13 mouse cellular contexts compared by ENCODE assay signal in the genomic region with DNA sequence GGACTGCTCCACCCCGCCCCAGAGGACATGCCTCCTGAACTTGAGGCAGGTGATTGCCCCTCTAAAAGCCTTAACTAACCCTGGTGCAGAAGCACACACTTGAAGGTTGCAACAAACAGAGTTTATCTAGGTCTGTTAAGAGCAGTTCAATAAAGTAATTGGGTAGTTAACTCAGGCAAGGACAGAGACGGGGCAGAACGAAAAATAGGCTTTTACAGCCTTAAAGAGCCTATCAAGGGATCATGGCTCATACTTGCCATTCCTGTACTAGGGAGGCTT. TPM values are rescaled to one million over a fixed set of nuclear protein-coding genes. Genes with fewer than 3 reads are reported as not detected.
DNase-seq lines count a peak whose midpoint lies in the region; ATAC-seq and TF ChIP-seq lines count a peak whose summit lies in the region.
"Had no signal": no experiment of that assay in that cellular context is flagged by ENCODE, and none has a peak within 500 bp of the region (broad histone marks: within the 10 kb centered on the region; RNA-seq: fewer than 3 reads in every experiment).

No protein-coding gene starts in this region.

- H3K4me2 ChIP-seq in forebrain, postnatal 0 days (ENCODE audit: low read depth) = no peak overlapping the region
- H3K4me2 ChIP-seq in liver, embryonic 12.5 days = peak overlapping the region; percentile 99

- H3K4me1 ChIP-seq in forebrain, postnatal 0 days (ENCODE audit: insufficient read depth) = peaks cover 20% of the 10 kb centered on the region
- peaks cover 67% of the 10 kb centered on the region for H3K4me1 ChIP-seq in forebrain, embryonic 10.5 days
- peaks cover 5 to 21% of the 10 kb centered on the region in 2 experiments; a peak in 3 of 4 replicates for H3K4me1 ChIP-seq in MEL (ENCODE audit: control insufficient read depth in 1 of 2, insufficient read depth in 2 of 2, low read length in 2 of 2)
- peaks cover 62% of the 10 kb centered on the region for H3K4me1 ChIP-seq in liver, embryonic 12.5 days

- H3K79me2 ChIP-seq in MEL (ENCODE audit: control insufficient read depth, insufficient read depth, low read length, poor library complexity) = peaks cover 30% of the 10 kb centered on the region

- H3K4me3 ChIP-seq in forebrain, postnatal 0 days (ENCODE audit: low read depth, low read length) = no peak overlapping the region
- H3K4me3 ChIP-seq in forebrain, embryonic 10.5 days = no peak overlapping the region
- no peak overlapping the region for H3K4me3 ChIP-seq in layer of hippocampus, adult 2 months
- H3K4me3 ChIP-seq in MEL (ENCODE audit: control insufficient read depth in 1 of 2, insufficient read depth in 1 of 2, low read depth in 2 of 2, low read length in 2 of 2) = peak overlapping the region; percentile 56 to 67
- peak overlapping the region; percentile 55; the same call in 1 of the 2 replicates for H3K4me3 ChIP-seq in liver, embryonic 12.5 days

- no peak for TF ChIP-seq RAD21 in MEL (IDR thresholded peaks at IDR 0.05; ENCODE audit: low read depth, low read length)

- no peak for TF ChIP-seq EP300 in MEL (IDR thresholded peaks at IDR 0.05; ENCODE audit: low read depth in 1 of 2, low read length in 2 of 2)

- no peak for TF ChIP-seq CTCF in forebrain, postnatal 0 days (IDR thresholded peaks at IDR 0.05; ENCODE audit: low read depth)
- no peak for TF ChIP-seq CTCF in layer of hippocampus, adult 2 months (conservative IDR thresholded peaks at IDR 0.05)
- no peak for TF ChIP-seq CTCF in MEL (IDR thresholded peaks at IDR 0.05 in 2 of 3, conservative IDR thresholded peaks at IDR 0.05 in 1 of 3; ENCODE audit: control insufficient read depth in 1 of 3, insufficient read depth in 1 of 3, low read depth in 2 of 3, low read length in 3 of 3, poor library complexity in 1 of 3, severe bottlenecking in 1 of 3)

- no peak for TF ChIP-seq POLR2A in MEL (IDR thresholded peaks at IDR 0.05; ENCODE audit: control insufficient read depth in 1 of 2, insufficient read depth in 1 of 2, low read depth in 1 of 2, low read length in 2 of 2, poor library complexity in 1 of 2)

- WGBS in forebrain, postnatal 0 days = 80% methylated on average over 3 of the region's 3 CpGs
- WGBS in forebrain, embryonic 10.5 days = 86% methylated on average over 3 of the region's 3 CpGs
- WGBS in liver, embryonic 12.5 days (ENCODE audit: insufficient replicate concordance) = 63% methylated on average over 3 of the region's 3 CpGs

- no peaks in the 10 kb centered on the region for H3K27me3 ChIP-seq in forebrain, postnatal 0 days (ENCODE audit: insufficient read depth, low read length)
- no peaks in the 10 kb centered on the region for H3K27me3 ChIP-seq in forebrain, embryonic 10.5 days (ENCODE audit: poor library complexity, severe bottlenecking)
- no peaks in the 10 kb centered on the region for H3K27me3 ChIP-seq in MEL (ENCODE audit: control insufficient read depth in 1 of 2, insufficient read depth in 2 of 2, low read length in 2 of 2)
- no peaks in the 10 kb centered on the region for H3K27me3 ChIP-seq in liver, embryonic 12.5 days (replicated peaks)
- H3K27me3 ChIP-seq: forebrain, embryonic 12.5 days had no signal

- peaks cover 11% of the 10 kb centered on the region for H3K36me3 ChIP-seq in forebrain, postnatal 0 days (ENCODE audit: insufficient read depth)
- peaks cover 30% of the 10 kb centered on the region for H3K36me3 ChIP-seq in forebrain, embryonic 10.5 days (replicated peaks)
- peaks cover 0 to 15% of the 10 kb centered on the region in 2 experiments; a peak in 3 of 4 replicates for H3K36me3 ChIP-seq in MEL (ENCODE audit: control insufficient read depth in 1 of 2, insufficient read depth in 2 of 2, low read length in 2 of 2)
- H3K36me3 ChIP-seq in liver, embryonic 12.5 days = peaks cover 25% of the 10 kb centered on the region

- H3K9ac ChIP-seq in forebrain, postnatal 0 days = no peak overlapping the region
- H3K9ac ChIP-seq in MEL (ENCODE audit: control insufficient read depth, low read depth, low read length, poor library complexity, severe bottlenecking) = peak overlapping the region; percentile 88
- peak overlapping the region; percentile 73 for H3K9ac ChIP-seq in liver, embryonic 12.5 days

- no peaks in the 10 kb centered on the region for H3K9me3 ChIP-seq in forebrain, postnatal 0 days (ENCODE audit: low read length)
- no peaks in the 10 kb centered on the region for H3K9me3 ChIP-seq in forebrain, embryonic 10.5 days
- no peaks in the 10 kb centered on the region for H3K9me3 ChIP-seq in MEL (replicated peaks; ENCODE audit: insufficient read depth, low read length)
- H3K9me3 ChIP-seq in liver, embryonic 12.5 days (replicated peaks) = no peaks in the 10 kb centered on the region
- H3K9me3 ChIP-seq: forebrain, embryonic 12.5 days had no signal

- no peak for ATAC-seq in forebrain, postnatal 0 days
- no peak for ATAC-seq in liver, embryonic 12.5 days

- no peak for DNase-seq in forebrain, postnatal 0 days
- no peak for DNase-seq in forebrain, embryonic 10.5 days (ENCODE audit: extremely low spot score, low spot score)
- no peak for DNase-seq in layer of hippocampus, adult 2 months (ENCODE audit: low spot score in 2 of 2)
- no peak for DNase-seq in layer of hippocampus, adult 9-11 months
- no peak for DNase-seq in MEL (ENCODE audit: low read depth, low spot score)
- no peak for DNase-seq in adrenal gland, adult (ENCODE audit: inconsistent age in 2 of 2, low spot score in 1 of 2)
- DNase-seq in cerebellum, postnatal 10 days = no peak

- 0 out of 2 replicates have a peak overlapping the region, but pooled peaks have one; percentile 67 for H3K27ac ChIP-seq in forebrain, postnatal 0 days (ENCODE audit: low read depth, low read length)
- no peak overlapping the region for H3K27ac ChIP-seq in forebrain, embryonic 10.5 days
- H3K27ac ChIP-seq in layer of hippocampus, adult 2 months = peak overlapping the region; percentile 95
- peak overlapping the region; percentile 84 for H3K27ac ChIP-seq in MEL (ENCODE audit: control insufficient read depth, low read depth, low read length)
- H3K27ac ChIP-seq in liver, embryonic 12.5 days = peak overlapping the region; percentile 86

TF ChIP-seq in MEL, 35 proteins besides CTCF, POLR2A, EP300 and RAD21:
- TF ChIP-seq E2F4 (IDR thresholded peaks at IDR 0.05; ENCODE audit: borderline replicate concordance, low read depth, low read length) (no peak), CHD1 (IDR thresholded peaks at IDR 0.05; ENCODE audit: low read depth, low read length) (0 out of 2 replicates have a peak, but pooled peaks have one; percentile 60)

RNA-seq across cellular contexts. Expression of a gene that starts 2.1 kb away (rescaled TPM):
- total RNA-seq in forebrain, postnatal 0 days (2014; rRNA removed) = 101 and 129 TPM in 2 replicates
- 27.0 and 27.2 TPM in 2 replicates for polyA plus RNA-seq in forebrain, postnatal 0 days (2015; fragmentation: Nextera tagmentation; extraction: Ambion mirVana)
- polyA plus RNA-seq in forebrain, embryonic 10.5 days (2016; fragmentation: Nextera tagmentation; extraction: Ambion mirVana) = 21.3 and 22.1 TPM in 2 replicates
- total RNA-seq in layer of hippocampus, adult 2 months (2021) = 10 to 100 TPM; 52.7 to 56.3 TPM
- total RNA-seq in MEL (2012; rRNA removed) = 27.8 and 33.1 TPM in 2 replicates
- 10 to 100 TPM in 1 of 2 experiments, not detected in 1; 41.1 TPM for polyA plus RNA-seq in MEL (2012; ENCODE audit: insufficient read depth in 1 of 2, insufficient read length in 2 of 2, low read depth in 1 of 2, low replicate concordance in 2 of 2, missing spikeins in 1 of 2)
- polyA plus RNA-seq in liver, embryonic 12.5 days (2016; fragmentation: Nextera tagmentation; extraction: Ambion mirVana) = 20.1 and 22.3 TPM in 2 replicates

RNA-seq across cellular contexts. Expression of a gene that starts 10.7 kb away (rescaled TPM):
- total RNA-seq in forebrain, postnatal 0 days (2014; rRNA removed) = 12.3 and 13.9 TPM in 2 replicates
- 3.8 and 4.3 TPM in 2 replicates for polyA plus RNA-seq in forebrain, postnatal 0 days (2015; fragmentation: Nextera tagmentation; extraction: Ambion mirVana)
- 3.9 and 4.4 TPM in 2 replicates for polyA plus RNA-seq in forebrain, embryonic 10.5 days (2016; fragmentation: Nextera tagmentation; extraction: Ambion mirVana)
- total RNA-seq in layer of hippocampus, adult 2 months (2021) = 10 to 100 TPM; 44.0 to 46.4 TPM
- total RNA-seq in MEL (2012; rRNA removed) = 0.95 and 1.2 TPM in 2 replicates
- 1 to 10 TPM in 1 of 2 experiments, not detected in 1; 6.5 TPM for polyA plus RNA-seq in MEL (2012; ENCODE audit: insufficient read depth in 1 of 2, insufficient read length in 2 of 2, low read depth in 1 of 2, low replicate concordance in 2 of 2, missing spikeins in 1 of 2)
- polyA plus RNA-seq in liver, embryonic 12.5 days (2016; fragmentation: Nextera tagmentation; extraction: Ambion mirVana) = 1.3 and 1.7 TPM in 2 replicates

RNA-seq across cellular contexts. Expression of a gene that starts 14.5 kb away (rescaled TPM):
- 1.5 and 2.0 TPM in 2 replicates for total RNA-seq in forebrain, postnatal 0 days (2014; rRNA removed)
- 0.49 and 0.76 TPM in 2 replicates for polyA plus RNA-seq in forebrain, postnatal 0 days (2015; fragmentation: Nextera tagmentation; extraction: Ambion mirVana)
- 0.15 TPM in 1 of 2 replicates, not detected in the other for polyA plus RNA-seq in forebrain, embryonic 10.5 days (2016; fragmentation: Nextera tagmentation; extraction: Ambion mirVana)
- total RNA-seq in layer of hippocampus, adult 2 months (2021) = under 1 TPM; 0.54 to 0.66 TPM
- total RNA-seq in MEL (2012; rRNA removed) = not detected in 2 replicates
- polyA plus RNA-seq in MEL (2012; ENCODE audit: insufficient read depth in 1 of 2, insufficient read length in 2 of 2, low read depth in 1 of 2, low replicate concordance in 2 of 2, missing spikeins in 1 of 2) = not detected
- not detected in 2 replicates for polyA plus RNA-seq in liver, embryonic 12.5 days (2016; fragmentation: Nextera tagmentation; extraction: Ambion mirVana)
- polyA plus RNA-seq: C2C12; inflammation-experienced regulatory T-cells, adult 6 months had no signal

RNA-seq across cellular contexts. Expression of a gene that starts 21.6 kb away (rescaled TPM):
- not detected in 2 replicates for total RNA-seq in forebrain, postnatal 0 days (2014; rRNA removed)
- polyA plus RNA-seq in forebrain, postnatal 0 days (2015; fragmentation: Nextera tagmentation; extraction: Ambion mirVana) = not detected in 2 replicates
- polyA plus RNA-seq in forebrain, embryonic 10.5 days (2016; fragmentation: Nextera tagmentation; extraction: Ambion mirVana) = not detected in 2 replicates
- total RNA-seq in layer of hippocampus, adult 2 months (2021) = not detected
- not detected in 2 replicates for total RNA-seq in MEL (2012; rRNA removed)
- polyA plus RNA-seq in MEL (2012; ENCODE audit: insufficient read depth in 1 of 2, insufficient read length in 2 of 2, low read depth in 1 of 2, low replicate concordance in 2 of 2, missing spikeins in 1 of 2) = not detected
- 25.3 and 26.6 TPM in 2 replicates for polyA plus RNA-seq in liver, embryonic 12.5 days (2016; fragmentation: Nextera tagmentation; extraction: Ambion mirVana)
- total RNA-seq: left cerebral cortex, postnatal 25 days had no signal
- polyA plus RNA-seq: forebrain, embryonic 12.5 days; inflammation-experienced regulatory T-cells, adult 6 months; neural tube, embryonic 11.5 days had no signal

RNA-seq across cellular contexts. Expression of a gene that starts 22.4 kb away (rescaled TPM):
- total RNA-seq in forebrain, postnatal 0 days (2014; rRNA removed) = 70.3 and 73.8 TPM in 2 replicates
- 16.6 and 20.0 TPM in 2 replicates for polyA plus RNA-seq in forebrain, postnatal 0 days (2015; fragmentation: Nextera tagmentation; extraction: Ambion mirVana)
- polyA plus RNA-seq in forebrain, embryonic 10.5 days (2016; fragmentation: Nextera tagmentation; extraction: Ambion mirVana) = 41.2 and 46.3 TPM in 2 replicates
- 100 to 1,000 TPM; 112 to 114 TPM for total RNA-seq in layer of hippocampus, adult 2 months (2021)
- 108 and 122 TPM in 2 replicates for total RNA-seq in MEL (2012; rRNA removed)
- polyA plus RNA-seq in MEL (2012; ENCODE audit: insufficient read depth in 1 of 2, insufficient read length in 2 of 2, low read depth in 1 of 2, low replicate concordance in 2 of 2, missing spikeins in 1 of 2) = 100 to 1,000 TPM in 1 of 2 experiments, not detected in 1; 226 TPM
- polyA plus RNA-seq in liver, embryonic 12.5 days (2016; fragmentation: Nextera tagmentation; extraction: Ambion mirVana) = 30.3 and 33.3 TPM in 2 replicates

Comparison
In these comparisons a context has a peak if more than half of its experiments do, and no peak if none do; other contexts are left out.
1. H3K4me3 ChIP-seq: peak in MEL (2 of 2) and liver, embryonic 12.5 days (single experiment); none in forebrain, postnatal 0 days (single experiment), forebrain, embryonic 10.5 days (single experiment) and layer of hippocampus, adult 2 months (single experiment).